Mouse (Mus musculus): ENCODE measurements at regions not wholly inside any gene's neighbourhood (a gene's known extent, or its start where the extent isn't known, plus 50 kb on each side); places are given as distances from the start of the nearest gene placed in this dataset.

DNA sequence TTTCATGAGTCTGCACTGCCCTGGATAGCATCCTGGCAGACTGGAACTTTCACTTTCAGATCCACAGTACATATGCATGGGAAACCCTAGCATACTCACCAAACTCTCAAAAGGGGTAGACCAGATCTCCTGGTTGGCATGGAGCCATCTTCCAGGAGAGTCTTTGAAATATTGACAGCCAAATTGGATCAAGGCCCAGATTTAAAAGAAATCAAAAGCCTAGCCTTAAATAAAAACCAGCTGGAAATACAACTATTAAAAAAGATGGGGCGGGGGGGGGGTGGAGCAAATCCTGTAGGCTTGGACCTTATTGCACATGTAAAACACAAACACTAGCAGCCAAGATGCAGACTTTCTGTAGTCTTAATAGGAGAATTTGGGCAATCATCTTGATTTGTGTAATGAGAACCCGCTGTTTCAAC, 249.7 kb upstream of the Clnk start:
- TF ChIP-seq CTCF (conservative IDR thresholded peaks at IDR 0.05; ENCODE audit: insufficient read depth, insufficient read length, low read depth, low read length) (no peak), POLR2A (IDR thresholded peaks at IDR 0.05; ENCODE audit: low read depth, low read length) (no peak)

Measured in kidney, adult 2 months (tissue).